Mouse (Mus musculus) lung, adult 2 months (tissue): ENCODE results near the gene Lhfpl2.

ENCODE experiments used
- CTCF ChIP-seq: fragments of 200-500 bp; IDR thresholded peaks from 2 replicates; pipeline ENCODE4 v1.5.1; 2011; ENCODE audit warnings: mild to moderate bottlenecking, low read length, control low read depth; ENCODE audit not compliant: insufficient read depth
- POLR2A ChIP-seq: fragments of 200-500 bp; IDR thresholded peaks from 2 replicates; pipeline ENCODE4 v1.6.1; 2011; ENCODE audit warnings: low read depth, mild to moderate bottlenecking, control low read depth, low read length, borderline replicate concordance; ENCODE audit errors: extremely low read depth

GRCm38 (mm10) chr13:94147257-94147656 lies 89.7 kb downstream of the Lhfpl2 start:
- TF ChIP-seq POLR2A: no peak
- TF ChIP-seq CTCF: peak; percentile 71
